Comparison of ENCODE assay signal across 14 mouse cellular contexts in genomic region chr14:54061570-54061969, GRCm38 (mm10).
DNase-seq lines count a peak whose midpoint lies in the region; ATAC-seq and TF ChIP-seq lines count a peak whose summit lies in the region.
"Had no signal": no experiment of that assay in that cellular context is flagged by ENCODE, and none has a peak within 500 bp of the region (broad histone marks: within the 10 kb centered on the region; RNA-seq: fewer than 3 reads in every experiment).

No protein-coding gene starts in this region.

- no peak for DNase-seq in frontal cortex, postnatal 14 days (ENCODE audit: low spot score in 2 of 2)
- peak; percentile 69 for DNase-seq in right cerebral cortex, adult 18-20 months
- no peak for DNase-seq in right cerebral cortex, postnatal 14 days
- peak; percentile 67 for DNase-seq in fibroblast of lung, adult 2 months (ENCODE audit: low read depth)
- no peak for DNase-seq in stomach, postnatal 0 days (ENCODE audit: low spot score)
- DNase-seq in thymus, adult 18-20 months: no peak
- DNase-seq in thymus, postnatal 0 days (ENCODE audit: low spot score): no peak
- DNase-seq: gastrocnemius, postnatal 14 days; kidney, postnatal 36 days had no signal

- no peaks in the 10 kb centered on the region for H3K9me3 ChIP-seq in stomach, postnatal 0 days (ENCODE audit: control insufficient read depth, low read length)
- H3K9me3 ChIP-seq: heart, embryonic 13.5 days had no signal

- H3K9ac ChIP-seq in stomach, postnatal 0 days (ENCODE audit: low read length): no peak overlapping the region
- H3K9ac ChIP-seq: heart, embryonic 13.5 days; liver, embryonic 14.5 days had no signal

- H3K4me1 ChIP-seq in stomach, postnatal 0 days (replicated peaks; ENCODE audit: control insufficient read depth, insufficient read depth): no peaks in the 10 kb centered on the region

- no peak for TF ChIP-seq EP300 in stomach, postnatal 0 days (optimal IDR thresholded peaks at IDR 0.05)

- no peak overlapping the region for H3K27ac ChIP-seq in stomach, postnatal 0 days (replicated peaks)
- H3K27ac ChIP-seq: heart, embryonic 13.5 days; liver, embryonic 14.5 days; macrophage had no signal

- H3K4me3 ChIP-seq in stomach, postnatal 0 days (ENCODE audit: low read depth, low read length): no peak overlapping the region
- H3K4me3 ChIP-seq: heart, embryonic 13.5 days had no signal

- no peaks in the 10 kb centered on the region for H3K36me3 ChIP-seq in stomach, postnatal 0 days (ENCODE audit: control insufficient read depth, insufficient read depth, low read length)
- H3K36me3 ChIP-seq: heart, embryonic 13.5 days had no signal

- no peaks in the 10 kb centered on the region for H3K27me3 ChIP-seq in stomach, postnatal 0 days (ENCODE audit: control insufficient read depth, insufficient read depth, low read length)

- 38% methylated on average over 3 of the region's 3 CpGs for WGBS in stomach, postnatal 0 days

- H3K4me2 ChIP-seq in stomach, postnatal 0 days (replicated peaks; ENCODE audit: low read depth): no peak overlapping the region
- H3K4me2 ChIP-seq: heart, embryonic 13.5 days had no signal

- ATAC-seq in frontal cortex, adult (ENCODE audit: low TSS enrichment): peak; percentile 77
- 0 out of 2 replicates have a peak, but pooled peaks have one; percentile 31 for ATAC-seq in stomach, postnatal 0 days (ENCODE audit: low FRiP score, low TSS enrichment)
- ATAC-seq: inflammation-experienced regulatory T-cells, adult 6 months had no signal

- TF ChIP-seq CTCF in stomach, postnatal 0 days (IDR thresholded peaks at IDR 0.05; ENCODE audit: low read depth): no peak

Comparison
In these comparisons a context has a peak if more than half of its experiments do, and no peak if none do; other contexts are left out.
1. DNase-seq: peak in right cerebral cortex, adult 18-20 months (single experiment) and fibroblast of lung, adult 2 months (single experiment); none in frontal cortex, postnatal 14 days (0 of 2), right cerebral cortex, postnatal 14 days (single experiment), stomach, postnatal 0 days (single experiment), thymus, adult 18-20 months (0 of 2) and thymus, postnatal 0 days (single experiment).